Mouse (Mus musculus) myocyte (in vitro differentiated cells): ENCODE data around the gene E130114P18Rik. TPM values are rescaled to one million over a fixed set of nuclear protein-coding genes. Genes with fewer than 3 reads are reported as not detected.

ENCODE experiments used
- H3K27me3 ChIP-seq: one replicate; pipeline ENCODE4 v1.6.1; 2011; ENCODE audit not compliant: control insufficient read depth, insufficient read depth, insufficient read length
- H3K36me3 ChIP-seq: one replicate; pipeline ENCODE4 v1.6.1; 2011; ENCODE audit not compliant: control insufficient read depth, insufficient read depth
- H3K4me2 ChIP-seq: one replicate; pipeline ENCODE4 v1.6.1; 2011; ENCODE audit warnings: low read depth, control low read depth
- H3K4me3 ChIP-seq: one replicate; pipeline ENCODE4 v1.5.1; 2011; ENCODE audit warnings: mild to moderate bottlenecking, control low read depth, moderate library complexity
- H3K79me2 ChIP-seq: one replicate; pipeline ENCODE4 v1.6.1; 2011; ENCODE audit not compliant: control insufficient read depth, insufficient read depth
- H3ac ChIP-seq: one replicate; pipeline ENCODE4 v1.6.1; 2011; ENCODE audit not compliant: control insufficient read depth, insufficient read length
- CEBPB ChIP-seq: IDR thresholded peaks from 2 replicates; pipeline ENCODE4 v1.6.1; 2011; ENCODE audit warnings: mild to moderate bottlenecking, moderate library complexity; ENCODE audit not compliant: poor library complexity, insufficient read depth, severe bottlenecking
- E2F4 ChIP-seq: IDR thresholded peaks from one replicate; pipeline ENCODE4 v1.6.1; 2011; ENCODE audit warnings: mild to moderate bottlenecking, control low read depth, moderate library complexity; ENCODE audit not compliant: insufficient read depth
- MAX ChIP-seq: IDR thresholded peaks from one replicate; pipeline ENCODE4 v1.6.1; 2011; ENCODE audit warnings: low read depth, mild to moderate bottlenecking, control low read depth
- MYOD1 ChIP-seq, 3 experiments: IDR thresholded peaks; one replicate each; pipeline ENCODE4 v1.6.1; 2011; ENCODE audit warnings: control low read depth in 2 of 3, low read depth in 2 of 3, mild to moderate bottlenecking in 2 of 3, moderate library complexity in 1 of 3; ENCODE audit not compliant: insufficient read length in 2 of 3, control insufficient read depth in 1 of 3
- MYOG ChIP-seq, 3 experiments: IDR thresholded peaks; one replicate each; pipeline ENCODE4 v1.6.1; 2011; ENCODE audit warnings: control low read depth in 2 of 3, low read depth in 2 of 3, mild to moderate bottlenecking in 2 of 3; ENCODE audit not compliant: insufficient read length in 2 of 3, control insufficient read depth in 1 of 3, insufficient read depth in 1 of 3
- POLR2A ChIP-seq: IDR thresholded peaks from one replicate; pipeline ENCODE4 v1.6.1; 2011; ENCODE audit warnings: low read depth, mild to moderate bottlenecking, control low read depth, moderate library complexity; ENCODE audit not compliant: insufficient read length
- POLR2AphosphoS2 ChIP-seq: IDR thresholded peaks from one replicate; pipeline ENCODE4 v1.6.1; 2011; ENCODE audit warnings: low read depth, control low read depth; ENCODE audit not compliant: insufficient read length
- REST ChIP-seq: IDR thresholded peaks from one replicate; pipeline ENCODE4 v1.6.1; 2011; ENCODE audit warnings: mild to moderate bottlenecking, control low read depth, moderate library complexity; ENCODE audit not compliant: insufficient read depth, insufficient read length
- SRF ChIP-seq: IDR thresholded peaks from one replicate; pipeline ENCODE4 v1.6.1; 2011; ENCODE audit warnings: low read depth; ENCODE audit not compliant: control insufficient read depth, insufficient read length
- TCF12 ChIP-seq: IDR thresholded peaks from one replicate; pipeline ENCODE4 v1.6.1; 2011; ENCODE audit warnings: mild to moderate bottlenecking, control low read depth; ENCODE audit not compliant: poor library complexity, insufficient read depth, severe bottlenecking
- TCF3 ChIP-seq: IDR thresholded peaks from one replicate; pipeline ENCODE4 v1.6.1; 2011; ENCODE audit warnings: low read depth, control low read depth; ENCODE audit not compliant: insufficient read length
- USF1 ChIP-seq: IDR thresholded peaks from one replicate; pipeline ENCODE4 v1.6.1; 2011; ENCODE audit warnings: low read depth, mild to moderate bottlenecking, control low read depth, moderate library complexity
- polyA plus RNA-seq: library from polyadenylated mRNA; unstranded; fragments of >200 nt; fragmentation: generic; extraction: Trizol; gene quantifications from one replicate; pipeline ENCODE4 v1.2.1, GENCODE M21; 2012; ENCODE audit warnings: missing spikeins

E130114P18Rik gene
- polyA plus RNA-seq, 1 experiment: not detected

GRCm38 (mm10) chr4:97773110-97773593 lies 4.7 kb downstream of the E130114P18Rik start:
- no peak for TF ChIP-seq MYOD1 (IDR thresholded peaks at IDR 0.05; ENCODE audit: control insufficient read depth in 1 of 3, insufficient read length in 2 of 3, low read depth in 2 of 3)
- TF ChIP-seq MAX: no peak
- TF ChIP-seq POLR2A: no peak
- no peak for TF ChIP-seq MYOG (IDR thresholded peaks at IDR 0.05; ENCODE audit: control insufficient read depth in 1 of 3, insufficient read depth in 1 of 3, insufficient read length in 2 of 3, low read depth in 2 of 3)
- TF ChIP-seq E2F4: no peak
- TF ChIP-seq CEBPB: no peak
- TF ChIP-seq TCF3: no peak
- TF ChIP-seq POLR2AphosphoS2: no peak
- TF ChIP-seq USF1: no peak
- TF ChIP-seq SRF: no peak
- no peak for TF ChIP-seq TCF12
- no peak for TF ChIP-seq REST
- Histone ChIP-seq H3K36me3 (no peaks in the 10 kb centered on the region), H3K4me3 (peak overlapping the region; percentile 42), H3K4me2 (peak overlapping the region; percentile 89), H3ac (no peak overlapping the region), H3K79me2 (no peaks in the 10 kb centered on the region), H3K27me3 (peaks cover 17% of the 10 kb centered on the region)

- H3K79me2 ChIP-seq: no peaks in the 10 kb centered on the region
- TF ChIP-seq REST (no peak), POLR2AphosphoS2 (no peak), MYOG (IDR thresholded peaks at IDR 0.05; ENCODE audit: control insufficient read depth in 1 of 3, insufficient read depth in 1 of 3, insufficient read length in 2 of 3, low read depth in 2 of 3) (no peak), CEBPB (no peak), TCF12 (no peak), POLR2A (no peak), MAX (no peak), USF1 (no peak), E2F4 (no peak), TCF3 (no peak), SRF (no peak)
- peak within 1 kb of the TSS; percentile 89 for H3K4me2 ChIP-seq
- peaks cover 12% of the 10 kb centered on the region for H3K27me3 ChIP-seq
- no peaks in the 10 kb centered on the region for H3K36me3 ChIP-seq
- no peak within 1 kb of the TSS for H3ac ChIP-seq
- H3K4me3 ChIP-seq: peak within 1 kb of the TSS; percentile 42
Measured at GRCm38 (mm10) chr4:97772641-97773040, 5.2 kb downstream of the E130114P18Rik start, which contains the start of gene Nfia. Gene Nfia (plus strand): TSS chr4:97772734.

GRCm38 (mm10) chr4:97772084-97772484 lies 5.8 kb downstream of the E130114P18Rik start:
- TF ChIP-seq POLR2A (peak; percentile 29), MAX (no peak), REST (no peak), MYOG (IDR thresholded peaks at IDR 0.05; ENCODE audit: control insufficient read depth in 1 of 3, insufficient read depth in 1 of 3, insufficient read length in 2 of 3, low read depth in 2 of 3) (no peak)

GRCm38 (mm10) chr4:97771426-97771825 lies 6.5 kb downstream of the E130114P18Rik start:
- no peak for TF ChIP-seq MYOD1 (IDR thresholded peaks at IDR 0.05; ENCODE audit: control insufficient read depth in 1 of 3, insufficient read length in 2 of 3, low read depth in 2 of 3)
- Histone ChIP-seq H3ac (no peak overlapping the region), H3K4me3 (peak overlapping the region; percentile 42), H3K27me3 (peaks cover under 1% of the 10 kb centered on the region), H3K36me3 (no peaks in the 10 kb centered on the region), H3K4me2 (peak overlapping the region; percentile 89), H3K79me2 (no peaks in the 10 kb centered on the region)

More at GRCm38 (mm10) chr4:97772084-97772484, 5.8 kb downstream of the E130114P18Rik start:
- H3K4me2 ChIP-seq: peak overlapping the region; percentile 89
- no peaks in the 10 kb centered on the region for H3K79me2 ChIP-seq
- peak overlapping the region; percentile 42 for H3K4me3 ChIP-seq
- H3K27me3 ChIP-seq: peaks cover 6% of the 10 kb centered on the region
- H3ac ChIP-seq: no peak overlapping the region
- no peaks in the 10 kb centered on the region for H3K36me3 ChIP-seq

- no peaks in the 10 kb centered on the region for H3K27me3 ChIP-seq
- no peak for TF ChIP-seq POLR2AphosphoS2
- no peak for TF ChIP-seq CEBPB
- TF ChIP-seq SRF: no peak
- no peak for TF ChIP-seq TCF12
- TF ChIP-seq MYOD1 (IDR thresholded peaks at IDR 0.05; ENCODE audit: control insufficient read depth in 1 of 3, insufficient read length in 2 of 3, low read depth in 2 of 3): no peak
- no peak for TF ChIP-seq TCF3
- no peak for TF ChIP-seq E2F4
- TF ChIP-seq MAX: no peak
- TF ChIP-seq MYOG (IDR thresholded peaks at IDR 0.05; ENCODE audit: control insufficient read depth in 1 of 3, insufficient read depth in 1 of 3, insufficient read length in 2 of 3, low read depth in 2 of 3): no peak
- TF ChIP-seq USF1: no peak
- TF ChIP-seq POLR2A: no peak
- no peak for TF ChIP-seq REST
- H3ac ChIP-seq: no peak overlapping the region
Measured at GRCm38 (mm10) chr4:97769861-97770260, 8.0 kb downstream of the E130114P18Rik start.

More at GRCm38 (mm10) chr4:97769861-97770260, 8.0 kb downstream of the E130114P18Rik start:
- Histone ChIP-seq H3K36me3 (no peaks in the 10 kb centered on the region), H3K4me2 (no peak overlapping the region), H3K79me2 (no peaks in the 10 kb centered on the region), H3K4me3 (no peak overlapping the region)
